Mouse (Mus musculus): ENCODE results near the gene Tspear.

- TF ChIP-seq POLR2A (IDR thresholded peaks at IDR 0.05; ENCODE audit: insufficient read length, low read depth), result no peak
- TF ChIP-seq POLR2AphosphoS2 (IDR thresholded peaks at IDR 0.05; ENCODE audit: insufficient read length, low read depth), result no peak
- TF ChIP-seq USF1 (IDR thresholded peaks at IDR 0.05; ENCODE audit: low read depth), result no peak
- TF ChIP-seq MYOD1 (IDR thresholded peaks at IDR 0.05; ENCODE audit: control insufficient read depth in 1 of 3, insufficient read length in 2 of 3, low read depth in 2 of 3), result no peak
- TF ChIP-seq MYOG (IDR thresholded peaks at IDR 0.05; ENCODE audit: control insufficient read depth in 1 of 3, insufficient read depth in 1 of 3, insufficient read length in 2 of 3, low read depth in 2 of 3), result no peak
- TF ChIP-seq TCF12 (IDR thresholded peaks at IDR 0.05; ENCODE audit: insufficient read depth, poor library complexity, severe bottlenecking), result no peak
- TF ChIP-seq MAX (IDR thresholded peaks at IDR 0.05; ENCODE audit: low read depth), result no peak
- no peak for TF ChIP-seq E2F4 (IDR thresholded peaks at IDR 0.05; ENCODE audit: insufficient read depth)
Measured at GRCm38 (mm10) chr10:77913292-77913691, 226.9 kb downstream of the Tspear start.

All from myocyte (in vitro differentiated cells).